Mouse (Mus musculus) stomach, embryonic 15.5 days (tissue): ENCODE measurements around the gene Ccna2. TPM values are rescaled to one million over a fixed set of nuclear protein-coding genes. Genes with fewer than 3 reads are reported as not detected.
A peak's percentile ranks its signal among the peaks of the same experiment; 100 is the strongest.

Experiments used
- ATAC-seq: fragments of 200-750 bp; cut with Nextera tagmentation; 2 replicates; pipeline ENCODE4 v1.8.0; 2017; ENCODE audit warnings: low read depth, moderate number of reproducible peaks, moderate TSS enrichment; ENCODE audit not compliant: insufficient read depth, low FRiP score
- H3K27ac ChIP-seq: fragments of 300-500 bp; sonication (generic); 2 replicates; pipeline ENCODE4 v1.5.1; 2015; ENCODE audit warnings: mild to moderate bottlenecking, inconsistent platforms
- H3K27me3 ChIP-seq: fragments of 300-500 bp; sonication (generic); replicated peaks from 2 replicates; pipeline ENCODE4 v1.6.1; 2015; ENCODE audit warnings: inconsistent platforms
- H3K36me3 ChIP-seq: fragments of 300-500 bp; sonication (generic); 2 replicates; pipeline ENCODE4 v1.6.1; 2015; ENCODE audit warnings: inconsistent platforms
- H3K4me1 ChIP-seq: fragments of 300-500 bp; sonication (generic); 2 replicates; pipeline ENCODE4 v1.6.1; 2015; ENCODE audit warnings: inconsistent platforms
- H3K4me2 ChIP-seq: fragments of 300-500 bp; sonication (generic); 2 replicates; pipeline ENCODE4 v1.6.1; 2015; ENCODE audit warnings: mild to moderate bottlenecking, inconsistent platforms
- H3K4me3 ChIP-seq: fragments of 300-500 bp; sonication (generic); replicated peaks from 2 replicates; pipeline ENCODE4 v1.5.1; 2015; ENCODE audit warnings: inconsistent platforms
- H3K9ac ChIP-seq: fragments of 300-500 bp; sonication (generic); 2 replicates; pipeline ENCODE4 v1.6.1; 2015; ENCODE audit warnings: inconsistent platforms
- H3K9me3 ChIP-seq: fragments of 300-500 bp; sonication (generic); 2 replicates; pipeline ENCODE4 v1.6.1; 2016; ENCODE audit warnings: inconsistent platforms
- WGBS: fragments of 180-500 bp; shearing (Covaris S2); methylation state at CpG from one replicate; pipeline ENCODE4 v1.1.7; 2015; 5-methylcytosine and 5-hydroxymethylcytosine counted together
- polyA plus RNA-seq: library from polyadenylated mRNA; unstranded; fragments of >200 nt; fragmentation: Nextera tagmentation; extraction: Ambion mirVana; gene quantifications from 2 replicates; pipeline ENCODE4 v1.2.1, GENCODE M21; 2015

Ccna2 gene
- polyA plus RNA-seq, 1 experiment from 2014 or later = 170 TPM

DNA sequence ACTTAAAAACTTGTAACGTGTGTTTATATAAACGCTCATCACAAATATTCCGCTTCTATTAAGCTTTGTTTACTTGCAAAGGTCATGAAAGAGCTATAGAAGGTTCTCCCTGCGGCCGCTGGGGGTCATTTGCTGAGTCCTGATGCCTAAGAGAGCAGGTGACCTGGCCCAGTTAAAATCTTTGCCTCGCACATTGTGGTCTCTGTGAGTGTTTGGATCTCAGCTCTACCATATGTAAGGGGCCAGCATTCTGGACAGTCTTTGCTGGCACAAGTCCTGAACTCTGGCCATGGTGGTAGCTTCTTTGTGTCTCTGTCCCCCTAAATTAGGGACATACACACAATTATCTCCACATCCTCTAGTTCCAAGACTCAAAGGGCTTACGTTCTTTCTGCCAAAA is 39.2 kb downstream of the Ccna2 start:
- Histone ChIP-seq H3K4me3 (no peak overlapping the region), H3K36me3 (no peaks in the 10 kb centered on the region), H3K4me2 (0 out of 2 replicates have a peak overlapping the region, but pooled peaks have one; percentile 8), H3K27me3 (no peaks in the 10 kb centered on the region), H3K27ac (0 out of 2 replicates have a peak overlapping the region, but pooled peaks have one; percentile 22), H3K9me3 (no peaks in the 10 kb centered on the region), H3K9ac (no peak overlapping the region), H3K4me1 (0 out of 2 replicates have a peak, but pooled peaks cover 6% of the 10 kb centered on the region)
- no peak for ATAC-seq
- 26% methylated on average over 7 of the region's 7 CpGs for WGBS

DNA sequence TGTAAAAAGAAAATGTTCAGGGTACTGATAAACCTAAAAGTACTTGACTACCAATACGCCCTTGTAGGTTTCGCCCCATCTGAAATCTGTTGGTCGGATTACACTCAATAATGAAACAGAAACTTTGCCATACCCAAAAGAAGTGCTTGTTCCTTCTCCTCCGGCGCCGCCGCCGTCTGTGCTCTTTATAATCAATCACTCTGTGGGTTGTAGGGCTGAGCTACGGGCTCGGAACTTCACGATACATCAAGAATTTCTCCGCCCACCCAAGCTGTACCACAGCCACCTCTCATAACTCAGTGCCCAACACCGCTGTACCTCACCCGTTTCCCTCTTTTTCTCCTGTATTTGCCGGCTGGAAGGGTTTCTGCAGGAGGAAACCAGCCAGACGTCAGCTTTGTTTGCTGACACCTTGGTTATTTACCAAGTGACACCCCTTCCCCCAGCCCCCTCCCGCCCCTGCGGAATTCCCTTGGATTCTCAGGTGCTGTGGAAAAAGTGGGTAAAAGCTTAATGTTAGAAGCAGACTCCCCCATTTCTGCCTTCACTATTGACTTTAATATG is 39.9 kb downstream of the Ccna2 start:
- H3K9ac ChIP-seq = no peak overlapping the region
- H3K4me3 ChIP-seq = peak overlapping the region; percentile 38
- no peak for ATAC-seq
- H3K27me3 ChIP-seq = no peaks in the 10 kb centered on the region
- peak overlapping the region; percentile 58 for H3K4me2 ChIP-seq
- H3K4me1 ChIP-seq = 0 out of 2 replicates have a peak, but pooled peaks cover 6% of the 10 kb centered on the region
- H3K36me3 ChIP-seq = no peaks in the 10 kb centered on the region
- no peak overlapping the region for H3K27ac ChIP-seq
- WGBS = 4% methylated on average over 18 of the region's 18 CpGs
- H3K9me3 ChIP-seq = no peaks in the 10 kb centered on the region

GRCm38 (mm10) chr3:36531242-36531641 is 40.7 kb downstream of the Ccna2 start:
- ATAC-seq = no peak
- no peaks in the 10 kb centered on the region for H3K27me3 ChIP-seq
- H3K27ac ChIP-seq = no peak overlapping the region
- H3K4me3 ChIP-seq = no peak overlapping the region
- H3K9me3 ChIP-seq = no peaks in the 10 kb centered on the region
- no peaks in the 10 kb centered on the region for H3K36me3 ChIP-seq
- no peak overlapping the region for H3K9ac ChIP-seq
- H3K4me2 ChIP-seq = peak overlapping the region; percentile 58; the same call in 1 of the 2 replicates
- WGBS = 40% methylated on average over 2 of the region's 2 CpGs
- 0 out of 2 replicates have a peak, but pooled peaks cover 6% of the 10 kb centered on the region for H3K4me1 ChIP-seq

DNA sequence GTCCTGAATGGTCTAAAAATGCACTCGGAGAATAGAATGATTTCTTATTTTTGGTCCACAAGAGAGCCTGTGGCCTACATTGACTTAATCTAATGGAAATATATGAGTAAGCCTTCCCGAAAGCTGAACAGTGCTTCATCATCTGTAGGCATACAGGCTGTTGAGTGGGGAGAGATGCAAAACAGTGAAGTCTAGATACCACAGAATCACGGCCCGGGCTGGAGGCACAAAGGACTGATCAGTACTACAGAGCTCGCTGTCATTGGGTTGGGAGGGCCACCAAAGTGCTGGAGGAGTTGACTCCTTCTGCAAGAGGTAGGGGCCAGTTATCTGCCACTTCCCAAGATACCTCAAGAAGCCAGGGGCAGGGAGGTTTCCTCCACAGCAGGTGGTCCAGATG is 41.2 kb downstream of the Ccna2 start:
- H3K4me3 ChIP-seq = no peak overlapping the region
- no peak overlapping the region for H3K9ac ChIP-seq
- H3K4me1 ChIP-seq = 0 out of 2 replicates have a peak, but pooled peaks cover 6% of the 10 kb centered on the region
- H3K9me3 ChIP-seq = no peaks in the 10 kb centered on the region
- no peak for ATAC-seq
- H3K27me3 ChIP-seq = no peaks in the 10 kb centered on the region
- H3K36me3 ChIP-seq = no peaks in the 10 kb centered on the region
- 80% methylated on average over 5 of the region's 5 CpGs for WGBS
- no peak overlapping the region for H3K27ac ChIP-seq
- no peak overlapping the region for H3K4me2 ChIP-seq

DNA sequence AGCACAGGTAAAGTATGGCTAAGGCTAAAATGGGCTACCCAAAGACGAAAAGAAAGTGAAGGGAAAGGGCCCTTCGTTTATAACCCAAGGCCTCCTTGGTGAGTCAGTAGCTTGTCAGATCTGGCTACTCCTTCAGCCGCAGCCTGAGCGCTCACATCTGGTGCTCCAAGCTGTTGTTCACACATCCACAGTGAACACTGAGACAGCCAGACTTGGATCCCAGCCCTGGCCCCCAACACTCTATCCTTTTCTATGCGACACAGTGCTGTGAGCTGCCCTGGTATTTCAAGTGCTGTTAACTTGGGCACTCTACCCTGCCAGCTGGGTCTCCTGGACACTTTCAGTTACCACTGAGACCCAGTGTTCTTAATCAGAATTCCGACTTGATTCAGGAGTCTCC is 41.6 kb downstream of the Ccna2 start:
- H3K36me3 ChIP-seq = no peaks in the 10 kb centered on the region
- no peak overlapping the region for H3K9ac ChIP-seq
- H3K27me3 ChIP-seq = no peaks in the 10 kb centered on the region
- H3K4me3 ChIP-seq = no peak overlapping the region
- ATAC-seq = no peak
- no peak overlapping the region for H3K4me2 ChIP-seq
- no peak overlapping the region for H3K27ac ChIP-seq
- H3K9me3 ChIP-seq = no peaks in the 10 kb centered on the region
- H3K4me1 ChIP-seq = 0 out of 2 replicates have a peak, but pooled peaks cover 6% of the 10 kb centered on the region
- WGBS = 76% methylated on average over 6 of the region's 6 CpGs

GRCm38 (mm10) chr3:36524466-36524865 is 47.5 kb downstream of the Ccna2 start:
- Histone ChIP-seq H3K4me3 (no peak overlapping the region), H3K27ac (no peak overlapping the region), H3K4me2 (no peak overlapping the region), H3K4me1 (no peaks in the 10 kb centered on the region), H3K9me3 (no peaks in the 10 kb centered on the region), H3K9ac (no peak overlapping the region), H3K36me3 (no peaks in the 10 kb centered on the region), H3K27me3 (peaks cover 19% of the 10 kb centered on the region)
- 63% methylated on average over 3 of the region's 3 CpGs for WGBS
- ATAC-seq = no peak

DNA sequence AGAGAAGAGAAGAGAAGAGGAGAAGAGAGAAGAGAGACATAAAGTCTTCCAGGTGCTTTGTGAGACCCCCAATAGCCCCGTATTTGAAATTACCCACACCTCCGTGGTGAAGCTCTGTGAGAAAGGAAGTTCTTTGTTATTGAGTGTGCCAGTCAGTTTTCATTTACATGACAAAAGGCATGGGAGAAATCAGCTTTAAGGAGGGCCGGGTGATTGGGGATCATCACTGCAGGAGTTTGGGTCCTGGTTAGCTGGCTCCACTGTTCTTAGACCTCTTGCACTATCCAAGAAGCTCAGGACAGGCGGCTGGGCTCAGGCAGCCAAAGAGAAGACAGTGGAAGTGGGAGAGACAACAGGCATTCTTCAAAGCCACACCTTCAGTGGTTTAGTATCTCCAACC is 49.8 kb downstream of the Ccna2 start:
- no peaks in the 10 kb centered on the region for H3K36me3 ChIP-seq
- no peaks in the 10 kb centered on the region for H3K9me3 ChIP-seq
- no peak for ATAC-seq
- H3K9ac ChIP-seq = no peak overlapping the region
- no peak overlapping the region for H3K4me3 ChIP-seq
- 18% methylated on average over 4 of the region's 4 CpGs for WGBS
- peaks cover 19% of the 10 kb centered on the region for H3K27me3 ChIP-seq
- H3K4me1 ChIP-seq = no peaks in the 10 kb centered on the region
- H3K4me2 ChIP-seq = no peak overlapping the region
- H3K27ac ChIP-seq = no peak overlapping the region

- Histone ChIP-seq H3K27ac (no peak within 1 kb of the TSS), H3K9ac (no peak within 1 kb of the TSS), H3K27me3 (peaks cover 19% of the 10 kb centered on the region), H3K9me3 (no peaks in the 10 kb centered on the region), H3K4me2 (peak within 1 kb of the TSS; percentile 89), H3K4me3 (peak within 1 kb of the TSS; percentile 42), H3K36me3 (no peaks in the 10 kb centered on the region), H3K4me1 (no peaks in the 10 kb centered on the region)
- ATAC-seq = peak; percentile 43; the same call in 1 of the 2 replicates
- WGBS = 1% methylated on average over 49 of the region's 51 CpGs
Observed at GRCm38 (mm10) chr3:36521073-36522060, 50.6 kb downstream of the Ccna2 start, which contains the start of gene Gm11549. Gene Gm11549, minus strand, starts transcription at chr3:36521813.

GRCm38 (mm10) chr3:36516196-36516595 is 55.8 kb downstream of the Ccna2 start:
- ATAC-seq = no peak
- no peak overlapping the region for H3K4me3 ChIP-seq

More at GRCm38 (mm10) chr3:36516196-36516595, 55.8 kb downstream of the Ccna2 start:
- Histone ChIP-seq H3K9me3 (no peaks in the 10 kb centered on the region), H3K9ac (no peak overlapping the region), H3K4me2 (no peak overlapping the region), H3K27ac (no peak overlapping the region), H3K4me1 (no peaks in the 10 kb centered on the region), H3K36me3 (no peaks in the 10 kb centered on the region), H3K27me3 (peaks cover 12% of the 10 kb centered on the region)
- WGBS = 85% methylated on average over 9 of the region's 9 CpGs

Other genes starting within 250 kb of the Ccna2 start
- 291 and 311 TPM in 2 replicates for gene Anxa5, start 96.3 kb downstream of the Ccna2 start, polyA plus RNA-seq
- gene 1810062G17Rik, start 96.2 kb downstream of the Ccna2 start, polyA plus RNA-seq = 2.2 TPM in 2 replicates
- 0.18 and 0.19 TPM in 2 replicates for gene Gm11549, start 50.3 kb downstream of the Ccna2 start, polyA plus RNA-seq
- gene Exosc9, start 19.5 kb downstream of the Ccna2 start, polyA plus RNA-seq = 51.7 and 64.3 TPM in 2 replicates
- 12.3 and 12.7 TPM in 2 replicates for gene Bbs7, start 41.3 kb upstream of the Ccna2 start, polyA plus RNA-seq
- 2.9 and 5.1 TPM in 2 replicates for gene Trpc3, start 118.0 kb upstream of the Ccna2 start, polyA plus RNA-seq